9 mouse cellular contexts compared by ENCODE assay signal in genomic region chr16:37689251-37689926, GRCm38 (mm10). TPM values are rescaled to one million over a fixed set of nuclear protein-coding genes. Genes with fewer than 3 reads are reported as not detected.
A peak's percentile ranks its signal among the peaks of the same experiment; 100 is the strongest.
DNase-seq lines count a peak whose midpoint lies in the region; ATAC-seq and TF ChIP-seq lines count a peak whose summit lies in the region.
"Had no signal": no experiment of that assay in that cellular context is flagged by ENCODE, and none has a peak within 500 bp of the region (broad histone marks: within the 10 kb centered on the region; RNA-seq: fewer than 3 reads in every experiment).

No protein-coding gene starts in this region.

- no peaks in the 10 kb centered on the region for H3K27me3 ChIP-seq in hindbrain, postnatal 0 days (ENCODE audit: insufficient read depth, low read length)
- H3K27me3 ChIP-seq in hindbrain, embryonic 13.5 days = no peaks in the 10 kb centered on the region
- H3K27me3 ChIP-seq in intestine, embryonic 16.5 days (replicated peaks; ENCODE audit: control insufficient read depth, insufficient read depth, low read length) = no peaks in the 10 kb centered on the region
- no peaks in the 10 kb centered on the region for H3K27me3 ChIP-seq in neural tube, embryonic 15.5 days (replicated peaks)

- H3K36me3 ChIP-seq in hindbrain, postnatal 0 days (ENCODE audit: insufficient read depth, low read length) = no peaks in the 10 kb centered on the region
- H3K36me3 ChIP-seq in hindbrain, embryonic 13.5 days = no peaks in the 10 kb centered on the region
- H3K36me3 ChIP-seq in intestine, embryonic 16.5 days (ENCODE audit: control insufficient read depth, insufficient read depth, low read length) = no peaks in the 10 kb centered on the region
- H3K36me3 ChIP-seq in neural tube, embryonic 15.5 days = no peaks in the 10 kb centered on the region

- H3K4me1 ChIP-seq in hindbrain, postnatal 0 days (ENCODE audit: insufficient read depth, low read length) = peaks cover under 1% of the 10 kb centered on the region
- H3K4me1 ChIP-seq in hindbrain, embryonic 13.5 days (replicated peaks) = peaks cover 28% of the 10 kb centered on the region
- peaks cover 9% of the 10 kb centered on the region; the same call in 1 of the 2 replicates for H3K4me1 ChIP-seq in intestine, embryonic 16.5 days (ENCODE audit: control insufficient read depth, insufficient read depth, low read length)
- H3K4me1 ChIP-seq in neural tube, embryonic 15.5 days = peaks cover 27% of the 10 kb centered on the region

- peak; percentile 29 for DNase-seq in hindbrain, postnatal 0 days (ENCODE audit: low spot score)
- DNase-seq in adipocyte (ENCODE audit: low spot score) = peak; percentile 69
- DNase-seq in embryo, embryonic 10 days (ENCODE audit: low spot score) = no peak

- no peak overlapping the region for H3K9ac ChIP-seq in hindbrain, postnatal 0 days (replicated peaks; ENCODE audit: low read length)
- H3K9ac ChIP-seq in hindbrain, embryonic 13.5 days = no peak overlapping the region
- H3K9ac ChIP-seq in intestine, embryonic 16.5 days (ENCODE audit: low read depth, low read length) = no peak overlapping the region
- no peak overlapping the region for H3K9ac ChIP-seq in neural tube, embryonic 15.5 days (replicated peaks)

- no peaks in the 10 kb centered on the region for H3K9me3 ChIP-seq in hindbrain, postnatal 0 days (ENCODE audit: low read length)
- H3K9me3 ChIP-seq in hindbrain, embryonic 13.5 days = no peaks in the 10 kb centered on the region
- H3K9me3 ChIP-seq in intestine, embryonic 16.5 days (ENCODE audit: control insufficient read depth, low read length) = no peaks in the 10 kb centered on the region
- H3K9me3 ChIP-seq in neural tube, embryonic 15.5 days (replicated peaks) = no peaks in the 10 kb centered on the region

- 80% methylated on average over 8 of the region's 8 CpGs for WGBS in hindbrain, postnatal 0 days
- WGBS in hindbrain, embryonic 13.5 days = 84% methylated on average over 8 of the region's 8 CpGs
- 54% methylated on average over 8 of the region's 8 CpGs for WGBS in intestine, embryonic 16.5 days
- 80% methylated on average over 8 of the region's 8 CpGs for WGBS in neural tube, embryonic 15.5 days

- H3K4me2 ChIP-seq in hindbrain, postnatal 0 days (ENCODE audit: low read depth, low read length) = no peak overlapping the region
- no peak overlapping the region for H3K4me2 ChIP-seq in hindbrain, embryonic 13.5 days
- no peak overlapping the region for H3K4me2 ChIP-seq in intestine, embryonic 16.5 days (ENCODE audit: low read depth, low read length)
- H3K4me2 ChIP-seq in neural tube, embryonic 15.5 days = no peak overlapping the region

- no peak for ATAC-seq in hindbrain, postnatal 0 days
- ATAC-seq in hindbrain, embryonic 13.5 days (ENCODE audit: low FRiP score) = no peak
- peak; percentile 42 for ATAC-seq in intestine, embryonic 16.5 days
- peak; percentile 90 for ATAC-seq in monocyte, adult 5-6 weeks (replicated peaks; ENCODE audit: insufficient number of reproducible peaks, low FRiP score, low TSS enrichment, poor library complexity, severe bottlenecking)
- no peak for ATAC-seq in activated CD4-positive, CD25-positive, alpha-beta regulatory T cell, adult 4 months
- ATAC-seq in neural tube, embryonic 15.5 days (ENCODE audit: low FRiP score) = no peak

- no peak for TF ChIP-seq CTCF in hindbrain, postnatal 0 days (IDR thresholded peaks at IDR 0.05; ENCODE audit: low read depth)

- no peak overlapping the region for H3K4me3 ChIP-seq in hindbrain, postnatal 0 days (ENCODE audit: low read length)
- H3K4me3 ChIP-seq in hindbrain, embryonic 13.5 days = no peak overlapping the region
- no peak overlapping the region for H3K4me3 ChIP-seq in intestine, embryonic 16.5 days (ENCODE audit: low read length)
- no peak overlapping the region for H3K4me3 ChIP-seq in neural tube, embryonic 15.5 days (replicated peaks)
- H3K4me3 ChIP-seq: layer of hippocampus, adult 2 months had no signal

- H3K27ac ChIP-seq in hindbrain, postnatal 0 days = no peak overlapping the region
- H3K27ac ChIP-seq in hindbrain, embryonic 13.5 days = no peak overlapping the region
- no peak overlapping the region for H3K27ac ChIP-seq in intestine, embryonic 16.5 days (ENCODE audit: low read length)
- H3K27ac ChIP-seq in neural tube, embryonic 15.5 days (replicated peaks) = no peak overlapping the region
- H3K27ac ChIP-seq: layer of hippocampus, adult 2 months had no signal

RNA-seq across cellular contexts. Expression of gene Ndufb4, which starts 35.1 kb away (rescaled TPM):
- total RNA-seq in hindbrain, postnatal 0 days (2014; rRNA removed) = 23.0 and 31.3 TPM in 2 replicates
- polyA plus RNA-seq in hindbrain, postnatal 0 days (2015; fragmentation: Nextera tagmentation; extraction: Ambion mirVana) = 99.2 and 100 TPM in 2 replicates
- 63.0 and 67.1 TPM in 2 replicates for polyA plus RNA-seq in hindbrain, embryonic 13.5 days (2015; fragmentation: Nextera tagmentation; extraction: Ambion mirVana)
- 58.1 and 60.9 TPM in 2 replicates for polyA plus RNA-seq in intestine, embryonic 16.5 days (2015; fragmentation: Nextera tagmentation; extraction: Ambion mirVana)
- total RNA-seq in monocyte, adult 5-6 weeks (2017) = 8.2 to 43.3 TPM (median 18.0 TPM) in 3 replicates
- polyA plus RNA-seq in activated CD4-positive, CD25-positive, alpha-beta regulatory T cell, adult 4 months (2017; shearing (Covaris generic)) = 10 to 100 TPM; 47.3 to 60.5 TPM
- polyA plus RNA-seq in neural tube, embryonic 15.5 days (2015; fragmentation: Nextera tagmentation; extraction: Ambion mirVana) = 60.2 and 69.7 TPM in 2 replicates

Comparison
In these comparisons a context has a peak if more than half of its experiments do, and no peak if none do; other contexts are left out.
1. ATAC-seq: peak in intestine, embryonic 16.5 days (single experiment) and monocyte, adult 5-6 weeks (single experiment); none in hindbrain, postnatal 0 days (single experiment), hindbrain, embryonic 13.5 days (single experiment), activated CD4-positive, CD25-positive, alpha-beta regulatory T cell, adult 4 months (single experiment) and neural tube, embryonic 15.5 days (single experiment).